Mouse (Mus musculus) CH12.LX (cell line): ENCODE data around the gene Oxtr.

Source experiments
- CTCF ChIP-seq, 2 experiments: IDR thresholded peaks in 1 of 2; conservative IDR thresholded peaks in 1 of 2; 2 replicates each; pipeline ENCODE4 v1.5.1; 2011 to 2012; ENCODE audit warnings: low read depth in 2 of 2, low read length in 2 of 2, improper control_type of control experiment in 1 of 2, inconsistent platforms in 1 of 2, mild to moderate bottlenecking in 1 of 2, moderate library complexity in 1 of 2
- E2F4 ChIP-seq: IDR thresholded peaks from 2 replicates; pipeline ENCODE4 v1.6.1; 2011; ENCODE audit warnings: low read depth, low read length, improper control_type of control experiment; ENCODE audit not compliant: insufficient replicate concordance
- EP300 ChIP-seq: IDR thresholded peaks from 2 replicates; pipeline ENCODE4 v1.6.1; 2011; ENCODE audit warnings: low read length, improper control_type of control experiment
- ETS1 ChIP-seq: conservative IDR thresholded peaks from 2 replicates; pipeline ENCODE4 v1.6.1; 2012; ENCODE audit warnings: low read depth, mild to moderate bottlenecking, inconsistent platforms, low read length, improper control_type of control experiment, moderate library complexity
- KAT2A ChIP-seq: IDR thresholded peaks from 2 replicates; pipeline ENCODE4 v1.6.1; 2012; ENCODE audit warnings: low read length, improper control_type of control experiment, inconsistent platforms; ENCODE audit not compliant: insufficient replicate concordance
- MYC ChIP-seq: IDR thresholded peaks from 2 replicates; pipeline ENCODE4 v1.6.1; 2011; ENCODE audit warnings: low read depth, mild to moderate bottlenecking, improper control_type of control experiment, low read length
- NELFE ChIP-seq: IDR thresholded peaks from 2 replicates; pipeline ENCODE4 v1.6.1; 2011; ENCODE audit warnings: low read depth, low read length, improper control_type of control experiment
- POLR2A ChIP-seq: IDR thresholded peaks from 2 replicates; pipeline ENCODE4 v1.6.1; 2011; ENCODE audit warnings: low read depth, mild to moderate bottlenecking, improper control_type of control experiment, low read length
- RAD21 ChIP-seq: IDR thresholded peaks from 2 replicates; pipeline ENCODE4 v1.6.1; 2011; ENCODE audit warnings: low read depth, mild to moderate bottlenecking, low read length, improper control_type of control experiment, moderate library complexity
- TBP ChIP-seq: conservative IDR thresholded peaks from 2 replicates; pipeline ENCODE4 v1.6.1; 2011; ENCODE audit warnings: low read depth, low read length, improper control_type of control experiment
- USF1 ChIP-seq: IDR thresholded peaks from 2 replicates; pipeline ENCODE4 v1.6.1; 2014; ENCODE audit warnings: low read depth, mild to moderate bottlenecking, inconsistent platforms, low read length, improper control_type of control experiment
- ZMIZ1 ChIP-seq: IDR thresholded peaks from 2 replicates; pipeline ENCODE4 v1.6.1; 2012; ENCODE audit warnings: low read depth, mild to moderate bottlenecking, inconsistent platforms, low read length, improper control_type of control experiment

DNA sequence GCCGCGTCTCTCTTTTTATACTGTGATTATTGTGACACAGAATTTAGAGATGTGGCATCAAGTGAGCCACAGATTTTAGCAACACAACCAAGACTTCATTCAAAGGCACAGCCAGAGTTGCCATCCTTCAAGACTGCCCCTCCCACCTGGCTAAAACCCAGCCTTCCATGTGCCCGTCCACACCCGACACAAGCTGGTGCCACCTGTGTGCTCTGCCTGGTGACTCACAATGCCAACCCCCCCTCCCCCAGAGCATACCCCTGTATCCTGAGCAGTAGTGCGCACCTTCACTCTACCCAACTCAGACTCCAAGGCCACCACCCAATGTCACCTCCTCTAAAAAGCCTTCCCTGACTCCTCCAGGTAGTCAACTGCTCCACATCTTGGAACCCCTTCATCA, 28.3 kb downstream of the Oxtr start:
- TF ChIP-seq TBP (no peak), ETS1 (no peak), CTCF (conservative IDR thresholded peaks at IDR 0.05 in 1 of 2, IDR thresholded peaks at IDR 0.05 in 1 of 2; ENCODE audit: low read depth in 2 of 2, low read length in 2 of 2) (no peak), EP300 (no peak), POLR2A (no peak), NELFE (no peak), KAT2A (no peak), ZMIZ1 (no peak), USF1 (no peak), RAD21 (no peak), MYC (no peak), E2F4 (no peak)
